Mouse (Mus musculus) c-Kit-negative CD71-positive TER-119-positive erythroid progenitor cells, embryonic 14.5 days (primary cell): Measurements from ENCODE around the gene Xpo5.

Source experiments
- DNase-seq: peaks from one replicate; pipeline ENCODE4 v3.0.0-alpha.2; 2013; ENCODE audit warnings: low read depth, low spot score

Gene Xpo5

GRCm38 (mm10) chr17:46285407-46285806 lies 82.8 kb downstream of the Xpo5 start:
- DNase-seq: no peak

GRCm38 (mm10) chr17:46287678-46288095 lies 85.1 kb downstream of the Xpo5 start:
- DNase-seq: no peak
